Mouse (Mus musculus): ENCODE measurements at regions not wholly inside any gene's neighbourhood (a gene's known extent, or its start where the extent isn't known, plus 50 kb on each side); places are given as distances from the start of the nearest gene placed in this dataset.
A peak's percentile ranks its signal among the peaks of the same experiment; 100 is the strongest.

DNA sequence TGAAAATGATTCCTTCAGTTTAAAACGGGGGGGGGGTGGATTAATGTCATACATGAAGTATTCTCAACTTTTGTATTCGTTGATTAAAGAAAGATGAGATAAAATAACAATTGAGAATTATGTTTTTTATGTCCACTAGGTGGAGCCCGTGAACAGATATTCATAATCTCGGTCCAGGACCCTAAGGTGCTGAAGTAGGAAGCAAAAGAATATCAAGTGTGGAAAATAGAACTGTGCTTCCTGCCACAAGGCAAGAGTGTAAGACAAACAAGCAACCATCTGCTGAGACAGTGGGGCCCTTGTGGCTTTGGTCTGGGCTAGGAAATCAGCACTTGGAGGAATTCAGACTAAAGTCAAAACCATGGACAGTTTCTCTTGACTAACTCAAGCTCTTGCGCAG is 50.9 kb upstream of the Kap start:
- peak; percentile 13 for DNase-seq

DNA sequence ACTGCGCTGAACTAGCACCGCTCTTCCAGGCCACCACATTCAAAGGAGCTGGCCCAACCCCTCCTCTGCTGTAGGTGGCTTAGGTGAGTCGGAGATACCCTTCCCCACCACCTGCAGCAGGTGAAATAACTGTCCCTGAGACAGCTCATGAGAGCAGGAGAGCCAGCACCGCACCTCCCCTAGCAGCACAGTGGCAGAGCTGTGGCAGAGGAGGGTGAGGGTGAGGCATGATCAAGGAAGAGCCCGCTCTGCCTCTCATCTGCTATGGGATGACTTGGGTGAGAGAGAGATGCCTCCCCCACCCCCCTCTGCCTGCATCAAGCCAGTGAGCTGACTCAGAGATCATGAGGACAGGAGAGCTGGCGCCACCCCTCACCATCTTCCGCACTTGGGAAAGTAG is 81.1 kb upstream of the Kap start:
- DNase-seq: no peak

DNA sequence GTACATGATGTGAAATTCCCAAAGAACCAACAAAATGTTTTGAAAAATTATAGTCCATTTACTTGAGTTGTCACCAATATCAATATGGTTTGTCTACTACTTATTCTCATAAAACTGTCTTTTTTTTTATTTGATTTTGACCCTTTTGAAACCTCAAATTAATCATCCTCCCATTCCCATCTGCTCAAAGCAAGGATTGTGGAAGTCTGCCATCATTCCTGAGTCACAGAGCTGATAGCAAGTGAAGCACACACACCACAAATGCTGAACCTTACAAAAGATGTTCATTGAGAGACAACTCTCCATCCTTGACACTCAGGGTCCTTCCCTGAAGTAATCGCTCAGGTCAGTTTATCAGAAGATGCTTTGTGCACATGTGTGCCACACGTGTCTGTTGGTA is 82.1 kb upstream of the Kap start:
- no peak for DNase-seq

DNA sequence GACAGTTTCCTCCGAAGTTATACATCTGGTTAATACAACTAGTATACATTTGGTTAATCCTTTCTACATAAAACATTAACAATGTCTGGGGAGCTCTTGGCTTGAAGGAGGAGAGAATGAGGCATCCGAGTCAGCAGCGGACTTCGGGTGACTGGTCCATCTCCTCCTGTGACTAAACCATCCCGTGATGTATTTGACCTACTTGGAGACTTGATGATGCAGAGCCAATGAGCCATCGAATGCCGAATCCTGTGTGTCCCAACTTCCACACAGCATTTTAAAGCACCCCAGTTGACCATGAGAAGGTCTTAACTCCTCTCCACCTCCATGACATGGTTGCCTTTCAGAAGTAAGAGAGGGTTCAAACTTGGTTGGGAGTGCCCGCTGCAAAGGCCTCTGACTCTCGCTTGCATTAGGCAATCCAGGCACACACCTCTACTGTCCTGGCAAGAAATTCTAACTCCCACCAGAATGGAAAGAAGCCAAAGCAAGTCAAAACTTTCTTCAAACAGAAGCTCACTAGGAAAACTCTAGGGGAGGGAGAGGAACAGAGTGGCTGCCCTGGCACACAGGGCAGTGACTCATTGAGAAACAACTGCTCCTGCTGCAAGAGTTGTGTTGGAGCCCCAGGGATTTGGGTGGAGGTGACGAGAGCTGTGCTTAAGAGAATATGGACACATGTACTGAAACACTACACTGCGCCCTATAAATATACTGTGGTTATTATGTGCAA is 75.4 kb upstream of the Etv6 start:
- no peak for DNase-seq

DNA sequence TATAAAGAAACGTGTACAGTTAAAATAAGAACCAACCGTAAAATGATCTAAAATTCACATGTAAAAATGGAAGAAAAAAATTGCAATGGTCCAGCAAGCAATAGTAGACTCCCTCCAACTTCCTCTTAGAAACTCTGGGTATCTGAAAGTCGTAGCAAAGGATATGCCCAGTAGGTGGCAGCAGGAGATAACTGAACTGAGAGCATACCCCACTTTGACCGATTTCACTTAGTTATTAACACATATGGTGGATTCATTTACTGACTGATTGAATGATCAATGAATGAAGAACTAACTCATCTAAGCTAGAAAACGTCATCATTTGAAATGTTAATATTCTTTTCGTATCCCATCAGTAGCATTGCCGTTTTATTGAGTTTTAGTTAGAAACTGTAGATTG is 74.8 kb upstream of the Etv6 start:
- peak; percentile 77 for DNase-seq

DNA sequence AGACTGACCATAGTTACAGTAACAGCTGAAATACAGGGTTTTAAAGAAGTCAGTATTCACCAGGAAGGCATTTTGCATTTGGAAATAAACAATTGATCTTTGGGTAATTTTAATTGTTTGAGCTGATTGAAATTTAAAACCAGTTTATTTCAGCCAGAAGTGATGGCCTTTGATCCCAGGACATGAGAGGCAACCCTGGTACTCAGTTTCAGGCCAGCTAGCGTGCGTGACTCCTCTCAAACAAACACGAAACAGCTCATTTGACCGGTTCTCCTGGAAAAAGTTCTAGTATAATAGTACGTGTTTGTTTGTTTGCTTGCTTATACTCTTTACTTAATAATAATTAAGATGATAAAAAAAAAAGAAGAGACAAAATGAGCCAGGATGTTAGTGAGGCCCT is 72.9 kb upstream of the Etv6 start:
- no peak for DNase-seq

DNA sequence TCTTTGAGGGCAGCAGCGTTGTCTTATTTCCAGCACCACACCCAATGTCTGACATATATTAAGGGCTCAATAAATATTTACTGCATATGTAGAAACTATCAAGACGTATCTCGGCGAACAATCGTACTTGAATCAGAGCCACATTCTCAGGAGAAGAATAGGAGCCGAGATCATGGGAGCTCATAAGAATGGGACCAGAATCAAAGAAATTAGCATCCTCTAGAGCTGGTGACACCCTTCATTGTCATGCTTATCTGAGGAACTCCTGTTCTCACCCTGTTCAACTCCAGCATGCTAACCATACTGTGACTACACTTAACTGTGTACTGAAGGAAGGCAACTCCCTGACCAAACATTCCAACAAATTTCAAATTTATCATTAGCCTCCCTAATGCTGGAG is 72.2 kb upstream of the Etv6 start:
- DNase-seq: no peak

DNA sequence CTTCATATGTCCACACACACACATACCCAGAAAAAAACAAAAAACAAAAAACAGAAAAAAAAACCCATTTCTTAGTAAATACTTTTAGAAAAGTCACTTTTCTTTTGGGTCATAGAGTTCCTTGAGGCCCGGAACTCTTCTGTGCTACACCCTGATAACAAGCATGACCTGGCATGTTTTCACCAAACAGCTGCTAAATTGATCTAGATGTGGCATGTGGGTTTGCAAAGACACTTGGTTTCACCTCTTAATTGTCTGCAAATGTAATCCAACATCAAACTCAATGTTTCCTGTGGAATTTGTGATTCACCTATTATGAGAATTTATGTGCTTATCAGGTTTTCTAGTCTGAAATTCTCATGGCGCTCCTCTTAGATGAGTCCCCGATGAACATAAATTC is 68.2 kb upstream of the Etv6 start:
- no peak for DNase-seq

DNA sequence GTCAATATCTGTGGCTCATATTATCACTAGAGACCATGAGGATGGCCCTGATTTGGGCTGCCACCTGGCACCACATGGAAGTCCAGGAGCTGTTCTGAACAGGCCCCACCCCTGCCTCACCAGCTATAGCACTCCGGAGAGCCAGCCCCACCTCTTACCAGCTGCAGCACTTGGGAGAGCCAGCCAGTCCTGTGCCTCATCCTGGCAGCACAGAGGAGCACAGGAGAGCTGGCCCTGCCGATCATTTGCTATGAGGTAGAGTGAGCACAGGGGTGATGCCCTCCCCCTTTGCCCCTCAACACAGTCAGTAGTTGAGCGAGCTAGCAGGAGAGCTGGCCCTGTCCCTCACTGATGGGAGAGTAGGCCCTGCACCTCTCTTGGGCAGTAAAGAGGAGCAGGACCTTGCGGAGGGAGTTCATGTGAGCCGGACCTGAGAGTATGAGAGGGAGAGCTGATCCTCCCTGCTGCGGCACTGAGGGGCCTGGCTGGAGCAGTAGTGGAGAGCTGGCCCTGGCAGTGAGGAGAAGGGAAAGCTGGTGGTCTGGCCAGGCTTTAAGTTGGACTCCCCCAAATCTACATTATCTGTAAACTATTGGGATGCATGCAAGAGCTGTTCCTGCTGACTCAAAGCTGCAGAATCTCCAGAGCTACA is 63.3 kb upstream of the Etv6 start:
- DNase-seq: no peak

DNA sequence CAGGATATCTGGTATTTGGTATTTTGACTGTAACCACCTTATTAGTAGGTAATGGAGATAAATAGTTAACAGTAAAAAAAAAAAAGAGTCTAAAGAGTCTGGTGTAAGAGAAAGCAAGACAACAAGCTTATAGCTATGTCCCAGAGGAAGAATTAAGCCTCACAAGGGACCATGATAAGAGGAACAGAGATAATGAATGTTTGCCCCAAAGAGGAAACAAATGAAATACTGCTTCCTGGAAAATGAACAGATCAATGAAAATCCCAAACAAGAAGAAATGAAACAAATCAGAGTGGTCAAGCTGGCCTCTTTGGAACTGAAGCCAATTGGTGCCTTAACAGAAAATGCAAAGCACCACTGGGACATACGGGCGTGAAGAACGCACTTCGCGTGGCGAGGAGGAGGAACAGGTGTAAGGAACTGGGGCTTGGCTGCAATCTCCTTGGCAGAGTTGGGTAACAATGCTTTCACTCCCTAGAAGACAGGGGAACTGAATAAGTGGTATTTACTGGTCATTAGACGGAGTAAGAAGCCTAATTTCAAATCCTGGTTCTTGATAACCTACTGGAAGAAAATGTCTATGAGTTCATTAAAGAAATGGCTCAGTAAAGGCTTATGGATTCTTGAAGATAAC is 62.2 kb upstream of the Etv6 start:
- DNase-seq: no peak

DNA sequence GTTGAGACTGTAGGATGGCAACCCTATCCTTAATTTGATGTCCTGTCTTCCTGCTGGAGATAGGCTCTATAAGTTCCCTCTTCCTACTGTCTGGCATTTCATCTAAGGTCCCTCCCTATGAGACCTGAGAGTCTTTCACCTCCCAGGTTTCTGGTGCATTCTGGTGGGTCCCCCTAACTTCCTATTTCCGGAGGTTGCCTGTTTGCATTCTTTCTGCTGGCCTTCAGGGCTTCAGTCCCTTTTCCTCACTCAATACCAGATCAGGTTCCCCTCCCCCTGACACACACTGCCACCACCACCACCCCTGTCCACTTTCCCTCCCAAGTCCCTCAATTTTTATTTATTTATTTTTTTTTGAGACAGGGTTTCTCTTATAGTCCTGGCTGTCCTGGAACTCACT is 59.5 kb upstream of the Etv6 start:
- DNase-seq: no peak

DNA sequence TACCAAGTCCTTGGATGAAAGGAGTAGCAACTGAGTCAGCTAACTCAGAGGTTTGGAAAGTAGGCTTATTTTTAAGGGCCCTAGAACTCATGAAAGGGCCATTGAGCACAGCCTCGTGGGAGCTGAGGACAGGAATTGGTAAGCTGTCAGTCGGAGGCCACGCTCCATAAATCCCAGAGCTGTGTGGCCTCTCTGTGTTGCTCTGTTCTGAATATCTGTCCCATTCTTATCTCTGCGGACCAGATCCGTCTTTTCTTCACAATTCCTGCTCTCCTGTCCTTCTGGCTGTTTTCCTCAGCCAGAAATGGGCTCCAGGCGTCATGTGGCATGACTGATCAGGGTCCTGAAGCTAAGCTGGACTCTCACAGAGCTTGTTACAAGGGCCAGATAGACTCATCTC is 58.6 kb upstream of the Etv6 start:
- DNase-seq: no peak

DNA sequence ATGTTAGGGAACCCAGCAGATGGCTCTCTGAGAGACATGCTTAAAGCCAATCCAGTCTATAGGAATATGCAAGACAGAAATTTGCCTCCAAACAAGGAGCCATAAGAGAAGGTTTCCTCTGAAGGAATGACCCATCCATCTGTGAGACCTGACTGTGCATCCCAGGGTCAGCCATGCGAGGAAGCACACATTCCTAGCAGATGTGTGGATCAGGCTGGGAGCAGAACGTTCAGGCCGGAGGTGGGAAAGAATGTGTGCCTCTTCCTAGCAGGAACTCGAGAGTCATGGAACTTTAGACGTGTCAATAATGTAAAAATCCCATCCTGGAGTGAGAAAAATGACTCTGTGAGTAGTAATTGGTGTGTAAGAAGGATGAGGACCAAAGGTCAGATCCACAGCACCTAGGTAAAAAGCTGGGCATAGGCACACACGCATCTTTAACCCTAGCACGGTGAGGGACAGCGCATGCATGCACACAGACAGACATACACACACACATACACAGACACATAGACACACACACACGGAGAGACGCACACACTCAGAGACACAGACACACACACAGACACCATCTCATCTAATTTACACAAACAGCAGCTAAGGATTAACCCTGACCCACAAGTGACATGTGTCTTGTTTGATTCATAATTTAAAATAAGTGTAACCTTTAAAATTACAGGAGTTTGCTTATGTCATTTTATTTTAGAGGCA is 51.5 kb upstream of the Etv6 start:
- no peak for DNase-seq

DNA sequence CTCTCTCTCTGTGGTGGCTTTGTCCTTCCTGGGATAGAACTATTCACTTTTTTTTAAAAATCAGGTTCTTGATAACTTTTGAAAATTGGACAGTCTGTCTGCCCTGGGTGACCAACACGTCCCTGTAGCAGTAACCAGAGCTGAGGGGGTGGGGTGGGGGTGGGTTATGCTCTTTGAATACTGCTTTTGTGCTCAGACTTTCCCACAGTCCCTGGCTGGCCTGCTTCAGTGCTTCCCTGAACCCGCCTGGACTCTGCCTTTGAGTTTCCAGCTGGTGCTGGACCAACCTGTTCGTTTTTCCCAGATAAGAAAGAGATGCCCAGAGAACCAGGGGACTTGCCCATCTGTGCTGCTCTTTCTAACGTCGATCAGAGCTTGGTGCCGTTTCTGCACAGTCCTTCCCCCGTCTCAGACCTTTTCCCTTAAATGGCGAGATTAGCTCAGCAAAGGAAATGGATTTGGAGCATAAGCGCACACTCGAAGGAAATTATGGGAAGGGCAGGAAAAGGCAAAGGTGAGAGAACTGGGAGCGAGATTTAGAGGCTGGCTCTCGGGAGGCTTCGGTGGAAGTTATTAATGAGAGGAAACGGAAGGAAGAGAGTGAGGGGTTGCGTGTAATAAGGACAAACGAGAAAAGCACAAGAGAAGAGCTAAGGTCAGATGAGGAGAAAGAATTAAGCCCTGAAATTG is 50.7 kb upstream of the Etv6 start:
- no peak for DNase-seq

All from cerebellum, adult 9-10 months (tissue).